Mouse (Mus musculus) MEL (cell line): ENCODE measurements around the gene Focad. TPM values are rescaled to one million over a fixed set of nuclear protein-coding genes. Genes with fewer than 3 reads are reported as not detected.

ENCODE experiments used
- DNase-seq: peaks from one replicate; pipeline ENCODE4 v3.0.0; 2011; ENCODE audit warnings: low read depth, low spot score
- H3K27ac ChIP-seq: 2 replicates; pipeline ENCODE4 v1.5.1; 2012; ENCODE audit warnings: low read depth, mild to moderate bottlenecking, control low read depth, low read length, moderate library complexity; ENCODE audit not compliant: control insufficient read depth
- H3K27me3 ChIP-seq, 2 experiments: fragments of 150-350 bp in 1 of 2; sonication (generic) in 1 of 2; 2 replicates each; pipeline ENCODE4 v1.6.1; 2012; ENCODE audit warnings: low read length in 2 of 2, mild to moderate bottlenecking in 2 of 2, improper control_type of control experiment in 1 of 2, moderate library complexity in 1 of 2; ENCODE audit not compliant: insufficient read depth in 2 of 2, control insufficient read depth in 1 of 2
- H3K36me3 ChIP-seq, 2 experiments: 2 replicates each; pipeline ENCODE4 v1.6.1; 2012 to 2014; ENCODE audit warnings: low read length in 2 of 2, improper control_type of control experiment in 1 of 2, inconsistent platforms in 1 of 2, mild to moderate bottlenecking in 1 of 2; ENCODE audit not compliant: insufficient read depth in 2 of 2, control insufficient read depth in 1 of 2
- H3K4me1 ChIP-seq, 2 experiments: fragments of 150-350 bp in 1 of 2; sonication (generic) in 1 of 2; 2 replicates each; pipeline ENCODE4 v1.6.1; 2012; ENCODE audit warnings: low read length in 2 of 2, improper control_type of control experiment in 1 of 2, mild to moderate bottlenecking in 1 of 2; ENCODE audit not compliant: insufficient read depth in 2 of 2, control insufficient read depth in 1 of 2
- H3K4me3 ChIP-seq, 2 experiments: fragments of 150-350 bp in 1 of 2; sonication (generic) in 1 of 2; 2 replicates each; pipeline ENCODE4 v1.5.1; 2012; ENCODE audit warnings: low read depth in 2 of 2, low read length in 2 of 2, mild to moderate bottlenecking in 2 of 2, moderate library complexity in 2 of 2, control low read depth in 1 of 2, improper control_type of control experiment in 1 of 2; ENCODE audit not compliant: control insufficient read depth in 1 of 2, insufficient read depth in 1 of 2
- H3K79me2 ChIP-seq: 2 replicates; pipeline ENCODE4 v1.6.1; 2012; ENCODE audit warnings: mild to moderate bottlenecking, low read length, moderate library complexity; ENCODE audit not compliant: control insufficient read depth, poor library complexity, insufficient read depth
- H3K9ac ChIP-seq: 2 replicates; pipeline ENCODE4 v1.6.1; 2012; ENCODE audit warnings: low read depth, mild to moderate bottlenecking, control low read depth, low read length, moderate library complexity; ENCODE audit not compliant: control insufficient read depth, poor library complexity, severe bottlenecking
- H3K9me3 ChIP-seq: fragments of 150-350 bp; sonication (generic); replicated peaks from 2 replicates; pipeline ENCODE4 v1.6.1; 2012; ENCODE audit warnings: mild to moderate bottlenecking, low read length, improper control_type of control experiment, moderate library complexity; ENCODE audit not compliant: insufficient read depth
- BHLHE40 ChIP-seq: IDR thresholded peaks from 2 replicates; pipeline ENCODE4 v1.6.1; 2012; ENCODE audit warnings: low read depth, mild to moderate bottlenecking, inconsistent platforms, low read length, improper control_type of control experiment, borderline replicate concordance
- CHD1 ChIP-seq: IDR thresholded peaks from 2 replicates; pipeline ENCODE4 v1.6.1; 2012; ENCODE audit warnings: low read depth, mild to moderate bottlenecking, inconsistent platforms, low read length, improper control_type of control experiment
- GABPA ChIP-seq: IDR thresholded peaks from 2 replicates; pipeline ENCODE4 v1.6.1; 2012; ENCODE audit warnings: low read depth, mild to moderate bottlenecking, inconsistent platforms, low read length, improper control_type of control experiment, moderate library complexity
- GATA1 ChIP-seq: IDR thresholded peaks from 2 replicates; pipeline ENCODE4 v1.6.1; 2011; ENCODE audit warnings: low read depth, low read length, improper control_type of control experiment
- HCFC1 ChIP-seq: IDR thresholded peaks from 2 replicates; pipeline ENCODE4 v1.6.1; 2012; ENCODE audit warnings: low read depth, mild to moderate bottlenecking, inconsistent platforms, low read length, improper control_type of control experiment, moderate library complexity
- KAT2A ChIP-seq: conservative IDR thresholded peaks from 2 replicates; pipeline ENCODE4 v1.6.1; 2012; ENCODE audit warnings: low read depth, low read length, improper control_type of control experiment, inconsistent platforms
- MAX ChIP-seq: IDR thresholded peaks from 2 replicates; pipeline ENCODE4 v1.6.1; 2011; ENCODE audit warnings: low read length, improper control_type of control experiment
- MAZ ChIP-seq: IDR thresholded peaks from 2 replicates; pipeline ENCODE4 v1.6.1; 2012; ENCODE audit warnings: low read depth, mild to moderate bottlenecking, inconsistent platforms, low read length, improper control_type of control experiment
- MEF2A ChIP-seq: IDR thresholded peaks from 2 replicates; pipeline ENCODE4 v1.6.1; 2014; ENCODE audit warnings: low read depth, mild to moderate bottlenecking, inconsistent platforms, low read length, improper control_type of control experiment; ENCODE audit not compliant: poor library complexity, insufficient replicate concordance, severe bottlenecking; ENCODE audit errors: extremely low read depth
- MXI1 ChIP-seq: IDR thresholded peaks from 2 replicates; pipeline ENCODE4 v1.6.1; 2011; ENCODE audit warnings: mild to moderate bottlenecking, low read depth, low read length, improper control_type of control experiment
- MYB ChIP-seq: IDR thresholded peaks from 2 replicates; pipeline ENCODE4 v1.6.1; 2011; ENCODE audit warnings: mild to moderate bottlenecking, low read depth, low read length, improper control_type of control experiment
- NRF1 ChIP-seq: IDR thresholded peaks from 2 replicates; pipeline ENCODE4 v1.6.1; 2014; ENCODE audit warnings: low read depth, mild to moderate bottlenecking, inconsistent platforms, low read length, improper control_type of control experiment, moderate library complexity; ENCODE audit not compliant: poor library complexity, insufficient read depth, severe bottlenecking
- POLR2AphosphoS2 ChIP-seq: IDR thresholded peaks from 2 replicates; pipeline ENCODE4 v1.6.1; 2011; ENCODE audit warnings: low read length, improper control_type of control experiment
- POLR2AphosphoS5 ChIP-seq: IDR thresholded peaks from 2 replicates; pipeline ENCODE4 v1.6.1; 2012; ENCODE audit warnings: low read depth, borderline replicate concordance, mild to moderate bottlenecking, inconsistent platforms, low read length, moderate library complexity, mixed read lengths
- RCOR1 ChIP-seq: IDR thresholded peaks from 2 replicates; pipeline ENCODE4 v1.6.1; 2012; ENCODE audit warnings: low read depth, mild to moderate bottlenecking, inconsistent platforms, low read length, improper control_type of control experiment
- SMC3 ChIP-seq: IDR thresholded peaks from 2 replicates; pipeline ENCODE4 v1.6.1; 2011; ENCODE audit warnings: low read depth, low read length, improper control_type of control experiment
- TCF12 ChIP-seq: IDR thresholded peaks from 2 replicates; pipeline ENCODE4 v1.6.1; 2014; ENCODE audit warnings: low read depth, mild to moderate bottlenecking, inconsistent platforms, low read length, improper control_type of control experiment, moderate library complexity
- UBTF ChIP-seq: IDR thresholded peaks from 2 replicates; pipeline ENCODE4 v1.6.1; 2012; ENCODE audit warnings: low read depth, mild to moderate bottlenecking, inconsistent platforms, low read length, improper control_type of control experiment, moderate library complexity, borderline replicate concordance; ENCODE audit not compliant: insufficient read depth
- USF1 ChIP-seq: IDR thresholded peaks from 2 replicates; pipeline ENCODE4 v1.6.1; 2014; ENCODE audit warnings: low read depth, mild to moderate bottlenecking, inconsistent platforms, low read length, improper control_type of control experiment, moderate library complexity
- USF2 ChIP-seq, 2 experiments: IDR thresholded peaks; 2 replicates each; pipeline ENCODE4 v1.6.1; 2011 to 2012; ENCODE audit warnings: improper control_type of control experiment in 2 of 2, low read length in 2 of 2, borderline replicate concordance in 1 of 2, inconsistent platforms in 1 of 2, low read depth in 1 of 2, mild to moderate bottlenecking in 1 of 2; ENCODE audit not compliant: insufficient read depth in 1 of 2
- ZKSCAN1 ChIP-seq: IDR thresholded peaks from 2 replicates; pipeline ENCODE4 v1.6.1; 2012; ENCODE audit warnings: low read depth, mild to moderate bottlenecking, inconsistent platforms, low read length, improper control_type of control experiment, moderate library complexity
- ZNF384 ChIP-seq: IDR thresholded peaks from 2 replicates; pipeline ENCODE4 v1.6.1; 2012; ENCODE audit warnings: low read depth, mild to moderate bottlenecking, inconsistent platforms, low read length, improper control_type of control experiment
- polyA plus RNA-seq, 2 experiments: library from polyadenylated mRNA; stranded (reverse) in 1 of 2; unstranded in 1 of 2; fragments of >175 nt in 1 of 2; fragments of >200 nt in 1 of 2; gene quantifications; 2 replicates each; pipeline versions ENCODE4 v1.2.1 to v1.2.4; 2012; ENCODE audit warnings: low replicate concordance in 2 of 2, low read depth in 1 of 2; ENCODE audit not compliant: insufficient read length in 2 of 2, insufficient read depth in 1 of 2, missing spikeins in 1 of 2
- total RNA-seq: library from RNA; depleted of rRNA; stranded (reverse); fragments of 300-350 nt; gene quantifications from 2 replicates; pipeline ENCODE4 v1.2.3, GENCODE M21; 2012

Gene Focad
- total and polyA plus RNA-seq, 3 experiments, result 17.8 to 19.7 TPM; not detected in 1

GRCm38 (mm10) chr4:88231375-88231774 lies 136.9 kb downstream of the Focad start:
- no peaks in the 10 kb centered on the region for H3K9me3 ChIP-seq
- no peaks in the 10 kb centered on the region; a peak in 1 of 4 replicates for H3K36me3 ChIP-seq
- TF ChIP-seq SMC3 (no peak), GABPA (no peak), GATA1 (no peak), CHD1 (no peak), UBTF (no peak), MAZ (no peak), NRF1 (no peak), TCF12 (no peak), MYB (no peak), MAX (no peak), MXI1 (no peak), ZNF384 (no peak)
- TF ChIP-seq, all 39 proteins: peak for 0
- no peak overlapping the region for H3K27ac ChIP-seq
- no peaks in the 10 kb centered on the region for H3K79me2 ChIP-seq
- no peaks in the 10 kb centered on the region for H3K4me1 ChIP-seq
- H3K27me3 ChIP-seq, result no peaks in the 10 kb centered on the region
- DNase-seq, result no peak
- no peak overlapping the region for H3K4me3 ChIP-seq
- H3K9ac ChIP-seq, result no peak overlapping the region

DNA sequence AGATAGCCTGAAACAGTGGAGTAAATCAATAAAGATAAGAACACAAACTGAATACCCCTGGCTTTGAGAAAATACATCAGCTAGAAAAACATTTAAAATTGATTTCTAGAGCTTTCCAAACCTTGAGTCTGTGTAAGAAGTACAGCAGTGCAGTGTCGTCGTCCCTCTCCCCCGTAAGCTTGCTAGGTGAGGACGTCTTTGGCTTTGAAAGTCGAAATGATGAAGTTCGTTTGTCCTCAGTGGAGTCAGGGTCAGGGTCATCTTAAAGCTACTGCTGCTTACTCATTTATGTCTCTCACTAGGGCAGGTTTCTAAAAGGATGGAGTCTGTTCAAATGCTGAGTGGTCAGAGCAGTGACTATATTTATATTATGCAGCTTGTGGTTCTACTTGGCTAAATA lies 141.5 kb downstream of the Focad start:
- H3K9me3 ChIP-seq, result no peaks in the 10 kb centered on the region
- TF ChIP-seq POLR2AphosphoS5 (no peak), BHLHE40 (no peak), KAT2A (no peak), USF2 (IDR thresholded peaks at IDR 0.05; ENCODE audit: borderline replicate concordance in 1 of 2, insufficient read depth in 1 of 2, low read depth in 1 of 2, low read length in 2 of 2) (no peak), SMC3 (no peak), RCOR1 (no peak), POLR2AphosphoS2 (no peak), HCFC1 (no peak), MAX (no peak), MEF2A (no peak), ZKSCAN1 (no peak), USF1 (no peak)
- TF ChIP-seq, all 39 proteins: peak for 0
- Histone ChIP-seq H3K36me3 (no peaks in the 10 kb centered on the region; a peak in 1 of 4 replicates), H3K79me2 (no peaks in the 10 kb centered on the region), H3K4me3 (no peak overlapping the region), H3K27ac (no peak overlapping the region), H3K27me3 (no peaks in the 10 kb centered on the region), H3K4me1 (no peaks in the 10 kb centered on the region), H3K9ac (no peak overlapping the region)
- no peak for DNase-seq
